Mouse (Mus musculus) stomach, postnatal 0 days (tissue): ENCODE results near the gene Akt3. TPM values are rescaled to one million over a fixed set of nuclear protein-coding genes. Genes with fewer than 3 reads are reported as not detected.

ENCODE experiments used
- ATAC-seq: fragments of 200-750 bp; cut with Nextera tagmentation; 2 replicates; pipeline ENCODE4 v1.8.0; 2017; ENCODE audit not compliant: low FRiP score, low TSS enrichment
- DNase-seq: peaks from one replicate; pipeline ENCODE4 v3.0.0-alpha.2; 2016; ENCODE audit warnings: low spot score
- H3K27ac ChIP-seq: fragments of 300-500 bp; sonication (generic); replicated peaks from 2 replicates; pipeline ENCODE4 v1.5.1; 2014; ENCODE audit warnings: mild to moderate bottlenecking, control low read depth
- H3K27me3 ChIP-seq: fragments of 300-500 bp; sonication (generic); 2 replicates; pipeline ENCODE4 v1.6.1; 2014; ENCODE audit warnings: low read length; ENCODE audit not compliant: control insufficient read depth, insufficient read depth
- H3K36me3 ChIP-seq: fragments of 300-500 bp; sonication (generic); 2 replicates; pipeline ENCODE4 v1.6.1; 2014; ENCODE audit warnings: low read length, mixed read lengths; ENCODE audit not compliant: control insufficient read depth, insufficient read depth
- H3K4me1 ChIP-seq: fragments of 300-500 bp; sonication (generic); replicated peaks from 2 replicates; pipeline ENCODE4 v1.6.1; 2014; ENCODE audit warnings: antibody characterized with exemption; ENCODE audit not compliant: control insufficient read depth, insufficient read depth
- H3K4me2 ChIP-seq: fragments of 300-500 bp; sonication (generic); replicated peaks from 2 replicates; pipeline ENCODE4 v1.6.1; 2014; ENCODE audit warnings: low read depth, mild to moderate bottlenecking, control low read depth, moderate library complexity
- H3K4me3 ChIP-seq: fragments of 300-500 bp; sonication (generic); 2 replicates; pipeline ENCODE4 v1.5.1; 2014; ENCODE audit warnings: low read depth, low read length, control low read depth
- H3K9ac ChIP-seq: fragments of 300-500 bp; sonication (generic); 2 replicates; pipeline ENCODE4 v1.6.1; 2014; ENCODE audit warnings: mild to moderate bottlenecking, low read length, control low read depth, mixed read lengths
- H3K9me3 ChIP-seq: fragments of 300-500 bp; sonication (generic); 2 replicates; pipeline ENCODE4 v1.6.1; 2016; ENCODE audit warnings: low read length; ENCODE audit not compliant: control insufficient read depth
- CTCF ChIP-seq: IDR thresholded peaks from 2 replicates; pipeline ENCODE4 v1.5.1; 2016; ENCODE audit warnings: antibody characterized with exemption, low read depth, mild to moderate bottlenecking, moderate library complexity
- EP300 ChIP-seq: optimal IDR thresholded peaks from 2 replicates; pipeline ENCODE3; 2016; ENCODE audit warnings: antibody characterized with exemption
- WGBS: fragments of 180-500 bp; shearing (Covaris S2); extraction: QIAGEN DNeasy Blood & Tissue Kit; methylation state at CpG from one replicate; pipeline ENCODE4 v1.1.7; 2014; 5-methylcytosine and 5-hydroxymethylcytosine counted together
- polyA plus RNA-seq: library from polyadenylated mRNA; unstranded; fragments of >200 nt; fragmentation: Nextera tagmentation; extraction: Ambion mirVana; gene quantifications from 2 replicates; pipeline ENCODE4 v1.2.1, GENCODE M21; 2015

Gene Akt3
- polyA plus RNA-seq, 1 experiment from 2014 or later = 2.1 TPM

DNA sequence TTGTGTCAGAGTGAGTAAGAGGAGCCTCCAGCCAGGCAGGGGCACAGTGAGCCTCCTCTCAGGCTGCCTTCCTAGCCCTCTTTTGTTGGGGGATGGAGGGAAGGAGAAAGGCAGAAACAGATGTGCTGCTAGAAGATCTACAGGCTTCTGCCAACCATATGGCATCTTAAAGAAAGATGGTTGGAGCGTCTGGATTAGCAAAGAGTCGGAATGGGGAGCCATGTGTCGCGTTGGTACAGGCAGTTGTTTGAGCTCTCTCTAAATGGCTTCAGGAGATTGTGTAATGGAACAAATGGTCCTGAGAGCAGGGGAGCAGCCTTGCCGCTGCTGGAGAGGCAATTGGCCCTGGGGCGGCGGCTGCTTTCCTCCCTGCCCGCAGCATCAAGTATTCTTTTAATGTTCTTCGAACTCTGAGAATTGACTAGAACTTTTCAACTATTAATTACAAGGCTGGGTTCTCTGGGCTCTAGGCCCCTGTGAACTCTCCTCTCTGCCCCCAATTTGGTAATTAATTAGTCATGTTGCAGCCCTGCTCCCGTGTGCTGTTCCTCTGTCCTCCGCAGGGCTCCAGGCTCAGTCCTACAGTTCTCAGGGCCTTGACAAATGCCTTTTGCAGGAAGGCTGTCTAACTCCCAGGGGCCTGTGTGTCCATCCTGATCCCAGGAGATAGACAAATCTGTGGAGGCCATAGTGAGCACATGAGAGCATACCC is 263.1 kb downstream of the Akt3 start:
- H3K4me2 ChIP-seq = no peak overlapping the region
- WGBS = 67% methylated on average over 11 of the region's 11 CpGs
- no peak for DNase-seq

GRCm38 (mm10) chr1:176994087-176994486 is 263.9 kb downstream of the Akt3 start:
- ATAC-seq (no peak), DNase-seq (no peak)
- Histone ChIP-seq H3K9ac (no peak overlapping the region), H3K4me3 (no peak overlapping the region), H3K36me3 (no peaks in the 10 kb centered on the region), H3K4me1 (peaks cover 4% of the 10 kb centered on the region; the same call in 1 of the 2 replicates), H3K27ac (no peak overlapping the region), H3K4me2 (no peak overlapping the region), H3K9me3 (no peaks in the 10 kb centered on the region), H3K27me3 (no peaks in the 10 kb centered on the region)
- TF ChIP-seq EP300 (no peak), CTCF (no peak)
- 59% methylated on average over 7 of the region's 7 CpGs for WGBS

More for the DNA sequence above, 263.1 kb downstream of the Akt3 start:
- Histone ChIP-seq H3K9me3 (no peaks in the 10 kb centered on the region), H3K27me3 (no peaks in the 10 kb centered on the region), H3K27ac (no peak overlapping the region), H3K36me3 (no peaks in the 10 kb centered on the region), H3K4me3 (no peak overlapping the region), H3K9ac (no peak overlapping the region), H3K4me1 (peaks cover 4% of the 10 kb centered on the region; the same call in 1 of the 2 replicates)
- ATAC-seq = no peak
- TF ChIP-seq CTCF (no peak), EP300 (no peak)

DNA sequence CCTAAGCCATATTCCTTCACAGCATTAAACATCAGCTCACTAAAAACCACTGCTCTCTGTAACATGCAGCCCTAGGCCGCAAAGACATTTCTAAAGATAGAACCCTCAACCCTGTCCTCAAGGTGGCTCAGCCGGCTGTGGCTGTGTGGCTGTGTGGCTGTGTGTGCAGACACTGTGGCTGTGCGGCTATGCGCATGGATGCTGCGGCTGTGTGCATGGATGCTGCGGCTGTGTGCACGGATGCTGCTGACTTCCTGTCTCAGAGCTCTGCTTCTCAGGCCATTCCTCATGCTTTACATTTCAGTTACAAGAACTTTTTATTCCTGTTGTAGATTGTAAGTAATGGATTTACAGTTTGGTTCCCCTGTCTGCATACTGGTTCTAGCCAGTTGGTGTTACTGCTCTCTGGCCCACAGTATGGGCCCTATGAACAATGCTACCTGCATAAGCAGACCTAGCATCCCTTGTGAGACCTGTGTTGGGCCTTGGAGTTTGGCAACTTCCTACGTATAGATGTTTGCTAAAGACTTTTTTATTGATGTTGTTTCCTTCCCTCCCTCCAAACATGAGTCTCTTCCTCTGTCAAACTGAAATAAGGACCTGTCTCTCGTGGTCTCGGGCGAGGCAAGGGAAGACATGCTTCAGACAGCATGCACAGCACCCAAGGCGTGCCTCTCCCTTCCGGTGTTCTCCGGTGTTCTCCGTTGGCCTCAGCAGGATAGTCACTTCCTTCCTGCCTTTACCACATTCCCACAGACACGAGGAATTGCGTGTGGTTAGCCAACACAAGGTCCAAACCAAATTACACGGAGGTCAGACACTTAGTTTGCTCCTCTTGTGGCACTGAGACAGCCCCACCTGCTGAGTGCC is 264.6 kb downstream of the Akt3 start:
- WGBS = 77% methylated on average over 18 of the region's 18 CpGs
- DNase-seq (no peak), ATAC-seq (no peak)
- Histone ChIP-seq H3K9ac (no peak overlapping the region), H3K9me3 (no peaks in the 10 kb centered on the region), H3K4me2 (no peak overlapping the region), H3K4me1 (peaks cover 4% of the 10 kb centered on the region; the same call in 1 of the 2 replicates), H3K36me3 (no peaks in the 10 kb centered on the region), H3K4me3 (no peak overlapping the region), H3K27ac (no peak overlapping the region), H3K27me3 (no peaks in the 10 kb centered on the region)
- TF ChIP-seq CTCF (no peak), EP300 (no peak)

DNA sequence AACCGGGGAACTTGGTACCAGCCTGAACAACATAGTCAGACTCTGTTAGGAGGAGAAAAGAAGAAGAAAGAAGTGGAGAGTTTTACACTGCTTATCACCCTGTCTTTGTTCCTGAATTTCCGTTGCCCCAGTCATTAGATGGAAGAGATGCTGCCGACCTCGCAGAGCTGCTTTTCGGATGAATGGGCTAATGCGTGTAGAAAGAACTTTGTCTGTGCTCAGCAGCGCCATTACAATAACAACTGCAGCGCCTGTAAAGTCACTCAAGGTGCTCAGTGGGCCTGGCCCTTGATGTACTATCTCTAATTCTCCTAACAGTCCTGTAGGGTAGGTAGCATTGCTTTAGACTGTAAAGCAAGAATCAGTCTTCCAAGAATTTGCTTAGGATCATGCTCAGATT is 265.5 kb downstream of the Akt3 start:
- TF ChIP-seq CTCF (no peak), EP300 (no peak)
- Histone ChIP-seq H3K4me2 (no peak overlapping the region), H3K27ac (no peak overlapping the region), H3K36me3 (no peaks in the 10 kb centered on the region), H3K27me3 (no peaks in the 10 kb centered on the region), H3K9me3 (no peaks in the 10 kb centered on the region), H3K4me1 (peaks cover under 1% of the 10 kb centered on the region; the same call in 1 of the 2 replicates), H3K4me3 (no peak overlapping the region), H3K9ac (no peak overlapping the region)
- 85% methylated on average over 8 of the region's 8 CpGs for WGBS
- DNase-seq = no peak
- no peak for ATAC-seq

DNA sequence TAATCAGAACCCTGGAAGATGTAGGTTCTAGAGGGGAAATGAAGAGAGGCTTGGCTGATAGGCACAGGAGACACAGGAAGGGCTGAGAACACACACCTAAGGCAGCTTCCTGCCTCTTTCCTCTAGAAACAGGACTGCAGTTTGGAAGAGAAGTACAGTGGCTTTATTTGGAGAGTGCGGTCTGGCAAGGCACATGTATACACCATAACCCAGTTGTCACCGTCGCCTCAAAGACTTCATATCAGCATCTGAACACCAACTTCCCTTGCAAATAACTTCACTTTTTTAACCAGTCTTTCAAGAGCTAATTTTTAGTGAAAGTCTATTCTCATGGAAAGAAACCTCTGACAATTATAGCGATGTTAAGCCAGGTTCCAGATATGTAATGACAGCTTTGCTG is 266.5 kb downstream of the Akt3 start:
- no peak for ATAC-seq
- WGBS = 92% methylated on average over 4 of the region's 4 CpGs
- no peak overlapping the region for H3K4me2 ChIP-seq
- H3K9ac ChIP-seq = no peak overlapping the region
- H3K9me3 ChIP-seq = no peaks in the 10 kb centered on the region
- TF ChIP-seq CTCF = no peak
- no peak for TF ChIP-seq EP300
- no peak for DNase-seq
- H3K4me3 ChIP-seq = no peak overlapping the region
- no peaks in the 10 kb centered on the region for H3K4me1 ChIP-seq
- no peaks in the 10 kb centered on the region for H3K27me3 ChIP-seq
- H3K27ac ChIP-seq = no peak overlapping the region
- H3K36me3 ChIP-seq = no peaks in the 10 kb centered on the region
